Mouse (Mus musculus) midbrain, embryonic 14.5 days (tissue): ENCODE results near the gene Tdrd9. TPM values are rescaled to one million over a fixed set of nuclear protein-coding genes. Genes with fewer than 3 reads are reported as not detected.
A peak's percentile ranks its signal among the peaks of the same experiment; 100 is the strongest.

Experiments used
- ATAC-seq: fragments of 200-750 bp; cut with Nextera tagmentation; 2 replicates; pipeline ENCODE4 v1.8.0; 2017; ENCODE audit warnings: moderate number of reproducible peaks, moderate library complexity; ENCODE audit not compliant: low FRiP score, low TSS enrichment
- DNase-seq: peaks from one replicate; pipeline ENCODE4 v3.0.0-alpha.2; 2015
- H3K27ac ChIP-seq: fragments of 300-500 bp; sonication (generic); replicated peaks from 2 replicates; pipeline ENCODE4 v1.5.1; 2014; ENCODE audit warnings: mild to moderate bottlenecking, low read depth, low read length, moderate library complexity
- H3K27me3 ChIP-seq: fragments of 300-500 bp; sonication (generic); 2 replicates; pipeline ENCODE4 v1.6.1; 2014; ENCODE audit warnings: low read length, control low read depth, mixed read lengths; ENCODE audit not compliant: control insufficient read depth, insufficient read depth
- H3K36me3 ChIP-seq: fragments of 300-500 bp; sonication (generic); 2 replicates; pipeline ENCODE4 v1.6.1; 2014; ENCODE audit warnings: low read length, control low read depth; ENCODE audit not compliant: control insufficient read depth, insufficient read depth
- H3K4me1 ChIP-seq: fragments of 300-500 bp; sonication (generic); 2 replicates; pipeline ENCODE4 v1.6.1; 2014; ENCODE audit warnings: mild to moderate bottlenecking, antibody characterized with exemption, low read length, control low read depth; ENCODE audit not compliant: control insufficient read depth, insufficient read depth
- H3K4me2 ChIP-seq: fragments of 300-500 bp; sonication (generic); 2 replicates; pipeline ENCODE4 v1.6.1; 2014; ENCODE audit warnings: mild to moderate bottlenecking, low read length, moderate library complexity
- H3K4me3 ChIP-seq: fragments of 300-500 bp; sonication (generic); replicated peaks from 2 replicates; pipeline ENCODE4 v1.5.1; 2014; ENCODE audit warnings: low read depth, low read length
- H3K9ac ChIP-seq: fragments of 300-500 bp; sonication (generic); replicated peaks from 2 replicates; pipeline ENCODE4 v1.6.1; 2014; ENCODE audit warnings: mild to moderate bottlenecking, low read length, moderate library complexity
- H3K9me3 ChIP-seq: fragments of 300-500 bp; sonication (generic); 2 replicates; pipeline ENCODE4 v1.6.1; 2016; ENCODE audit warnings: low read length, control low read depth, mixed read lengths; ENCODE audit not compliant: control insufficient read depth
- WGBS: fragments of 180-500 bp; shearing (Covaris S2); extraction: QIAGEN DNeasy Blood & Tissue Kit; methylation state at CpG from one replicate; pipeline ENCODE4 v1.1.7; 2014; 5-methylcytosine and 5-hydroxymethylcytosine counted together
- polyA plus RNA-seq: library from polyadenylated mRNA; unstranded; fragments of >200 nt; fragmentation: Nextera tagmentation; extraction: Ambion mirVana; gene quantifications from 2 replicates; pipeline ENCODE4 v1.2.1, GENCODE M21; 2014

Tdrd9 gene
- polyA plus RNA-seq, 1 experiment from 2014 or later = 0.46 TPM

DNA sequence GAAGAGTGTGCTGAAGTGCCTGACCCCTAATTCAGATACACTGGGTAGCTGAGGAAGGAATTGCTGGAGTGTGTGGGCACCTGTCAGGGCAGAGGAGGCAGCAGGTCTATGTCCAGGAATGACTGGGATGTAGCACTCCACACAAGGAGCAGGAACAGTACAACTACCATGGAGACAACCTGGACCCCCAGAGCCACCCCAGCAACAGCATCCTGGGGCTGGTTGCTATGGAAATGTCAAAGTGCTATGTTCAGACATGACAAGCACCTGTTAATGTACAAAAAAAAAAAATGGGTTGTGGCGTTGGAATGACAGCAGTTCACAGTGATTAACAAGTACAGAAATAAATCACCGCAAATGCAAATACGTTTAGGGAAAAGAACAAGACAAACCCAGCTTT, 114.9 kb downstream of the Tdrd9 start:
- no peak for DNase-seq
- Histone ChIP-seq H3K27me3 (no peaks in the 10 kb centered on the region), H3K9ac (no peak overlapping the region), H3K9me3 (no peaks in the 10 kb centered on the region), H3K27ac (no peak overlapping the region), H3K4me2 (no peak overlapping the region), H3K4me1 (no peaks in the 10 kb centered on the region), H3K36me3 (no peaks in the 10 kb centered on the region), H3K4me3 (no peak overlapping the region)
- WGBS = 83% methylated on average over 3 of the region's 3 CpGs
- ATAC-seq = no peak

DNA sequence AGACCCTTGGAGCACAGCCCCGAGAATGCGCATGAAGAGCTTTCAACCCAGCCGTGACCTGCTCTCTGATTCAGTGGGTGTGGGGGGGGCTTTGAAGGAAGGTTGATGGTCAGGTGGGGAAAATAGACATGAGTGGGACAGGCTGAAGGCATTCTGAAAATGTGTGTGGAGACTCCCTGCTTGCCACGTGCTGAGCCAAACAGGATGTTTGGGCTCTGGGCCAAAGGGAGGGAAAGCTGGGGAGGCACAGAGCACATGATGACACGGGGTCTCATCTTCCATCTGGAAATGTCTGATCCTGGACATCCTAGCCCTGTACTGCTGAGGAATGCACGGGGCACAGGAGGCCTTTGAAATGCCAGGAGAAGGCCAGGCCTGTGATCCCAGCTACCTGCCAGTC, 115.4 kb downstream of the Tdrd9 start:
- H3K27me3 ChIP-seq = no peaks in the 10 kb centered on the region
- WGBS = 79% methylated on average over 6 of the region's 6 CpGs
- H3K4me3 ChIP-seq = no peak overlapping the region
- no peaks in the 10 kb centered on the region for H3K9me3 ChIP-seq
- no peaks in the 10 kb centered on the region for H3K4me1 ChIP-seq
- no peaks in the 10 kb centered on the region for H3K36me3 ChIP-seq
- no peak overlapping the region for H3K27ac ChIP-seq
- H3K9ac ChIP-seq = no peak overlapping the region
- H3K4me2 ChIP-seq = no peak overlapping the region
- no peak for DNase-seq
- no peak for ATAC-seq

DNA sequence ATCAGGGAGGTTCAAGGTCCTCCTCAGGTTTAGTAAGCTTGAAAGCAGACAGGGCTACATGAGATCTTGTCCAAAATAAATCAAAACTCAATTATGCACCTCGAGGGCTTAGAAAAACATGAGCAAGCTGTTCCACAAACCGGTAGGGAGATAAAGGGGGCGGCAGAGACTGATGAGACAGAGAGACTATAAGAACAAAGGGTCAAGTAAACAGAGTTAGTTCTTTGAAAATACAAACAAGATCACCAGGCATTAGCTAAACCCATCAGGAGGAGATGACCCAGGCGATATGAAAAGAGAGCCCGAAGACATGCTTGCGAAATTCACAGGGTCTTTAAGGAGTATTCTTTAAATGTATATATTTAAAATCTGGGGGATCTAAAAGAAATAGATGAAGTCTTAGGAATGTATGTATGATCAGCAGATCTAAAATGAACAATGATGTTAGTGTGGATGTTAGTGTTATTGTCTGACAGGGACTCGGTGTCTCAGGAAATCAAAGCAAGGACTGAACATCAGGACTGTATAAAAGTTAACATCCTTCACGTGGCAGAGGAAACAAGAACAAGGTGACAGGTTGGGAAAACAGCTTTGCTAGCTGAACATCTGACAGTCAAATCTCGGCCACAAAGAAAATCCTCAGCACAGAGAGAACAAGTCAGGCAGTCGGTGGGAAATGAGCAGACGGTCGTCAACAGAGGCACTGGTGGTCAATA, 117.4 kb downstream of the Tdrd9 start:
- Histone ChIP-seq H3K9ac (no peak overlapping the region), H3K4me1 (no peaks in the 10 kb centered on the region), H3K4me3 (no peak overlapping the region), H3K9me3 (no peaks in the 10 kb centered on the region), H3K27me3 (no peaks in the 10 kb centered on the region), H3K36me3 (no peaks in the 10 kb centered on the region), H3K27ac (no peak overlapping the region), H3K4me2 (no peak overlapping the region)
- no peak for ATAC-seq
- 72% methylated on average over 12 of the region's 12 CpGs for WGBS
- no peak for DNase-seq

DNA sequence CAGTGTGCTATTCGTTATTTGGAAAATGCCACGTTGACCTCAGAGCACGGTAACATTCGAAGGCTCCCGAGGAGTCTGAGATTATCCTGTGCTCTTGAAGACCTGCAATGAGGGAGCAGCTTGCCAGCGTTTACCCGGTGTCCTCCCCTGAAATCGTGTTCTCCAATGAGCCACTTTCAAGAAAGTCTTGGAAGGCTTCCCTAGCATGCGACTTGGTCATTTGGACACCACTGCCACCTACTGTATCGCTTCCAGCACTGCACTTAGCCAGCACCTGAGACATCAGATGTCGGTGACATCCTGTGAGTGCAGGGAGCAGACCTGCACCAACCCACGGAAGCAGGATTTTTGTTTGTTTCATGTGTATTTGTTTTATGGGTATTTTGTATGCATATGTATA, 119.7 kb downstream of the Tdrd9 start:
- WGBS = 9% methylated on average over 12 of the region's 12 CpGs
- Histone ChIP-seq H3K4me3 (no peak overlapping the region), H3K4me2 (0 out of 2 replicates have a peak overlapping the region, but pooled peaks have one; percentile 22), H3K4me1 (no peaks in the 10 kb centered on the region), H3K9ac (no peak overlapping the region), H3K9me3 (no peaks in the 10 kb centered on the region), H3K27ac (no peak overlapping the region), H3K36me3 (no peaks in the 10 kb centered on the region), H3K27me3 (no peaks in the 10 kb centered on the region)
- no peak for ATAC-seq
- peak; percentile 90 for DNase-seq

DNA sequence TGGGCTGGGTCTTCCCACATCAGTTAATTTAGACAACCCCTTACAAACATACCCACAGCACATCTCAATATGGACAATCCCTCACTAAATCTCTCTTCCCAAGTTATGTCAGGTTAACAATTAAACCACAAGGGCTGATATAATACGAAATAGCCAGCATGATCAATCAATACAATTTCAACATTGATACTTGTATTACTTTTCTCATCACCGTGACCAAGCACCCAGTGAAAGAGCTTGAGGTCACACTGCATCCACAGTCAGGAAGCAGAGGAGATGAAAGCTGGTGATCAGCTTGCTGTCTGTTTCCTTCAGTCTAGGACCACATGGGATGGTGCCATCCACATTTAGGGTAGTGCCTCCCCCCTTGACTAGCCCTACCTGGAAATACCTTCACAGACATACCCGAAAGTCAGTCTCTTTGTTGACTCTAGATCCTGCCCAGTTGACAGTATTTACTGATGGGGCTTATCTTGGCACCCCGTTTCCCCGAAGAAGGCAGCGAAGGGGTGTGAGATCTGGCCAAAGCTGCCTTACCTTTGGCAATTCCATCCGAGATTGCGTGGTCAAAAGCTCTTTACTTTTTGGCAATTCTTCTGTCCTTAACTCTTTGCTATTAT, 123.0 kb downstream of the Tdrd9 start:
- Histone ChIP-seq H3K27ac (no peak overlapping the region), H3K9ac (no peak overlapping the region), H3K9me3 (no peaks in the 10 kb centered on the region), H3K4me1 (no peaks in the 10 kb centered on the region), H3K4me3 (no peak overlapping the region), H3K4me2 (no peak overlapping the region), H3K27me3 (no peaks in the 10 kb centered on the region), H3K36me3 (no peaks in the 10 kb centered on the region)
- WGBS = 87% methylated on average over 8 of the region's 8 CpGs
- ATAC-seq (no peak), DNase-seq (no peak)

DNA sequence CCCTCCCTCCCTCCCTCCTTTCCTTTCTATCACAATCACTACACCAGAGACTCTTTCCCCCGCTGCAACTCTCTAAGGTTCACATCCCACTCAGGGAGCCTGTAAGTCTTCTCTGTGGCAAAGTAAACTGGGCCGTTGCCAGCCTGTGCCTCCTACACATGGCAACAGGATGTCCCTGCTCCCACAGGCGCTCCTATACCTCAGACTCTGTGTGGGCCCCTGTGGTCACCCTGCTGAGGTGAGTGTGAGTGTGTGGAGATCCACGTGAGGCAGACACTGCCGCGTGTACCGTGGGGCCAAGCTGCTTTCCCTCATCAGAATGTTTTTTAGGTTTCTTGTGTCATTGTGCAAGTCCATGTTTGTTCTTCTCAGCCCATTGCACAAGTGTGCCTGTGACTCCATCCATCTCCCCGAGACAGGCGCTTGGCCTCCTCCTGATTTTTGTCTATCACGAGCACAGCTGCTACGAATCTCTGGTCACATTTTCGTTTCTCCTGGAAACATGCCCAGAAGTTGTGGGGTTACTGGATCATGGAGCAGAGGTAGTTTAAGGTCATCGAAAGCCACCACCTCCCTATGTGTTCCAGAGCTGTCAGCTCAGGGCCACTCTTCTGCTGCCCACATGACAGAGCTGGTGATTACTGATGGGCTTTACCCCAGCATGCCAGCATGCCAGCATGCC, 124.8 kb downstream of the Tdrd9 start:
- no peak for DNase-seq
- H3K36me3 ChIP-seq = no peaks in the 10 kb centered on the region
- H3K4me1 ChIP-seq = no peaks in the 10 kb centered on the region
- no peak overlapping the region for H3K4me3 ChIP-seq
- H3K9ac ChIP-seq = no peak overlapping the region
- H3K27me3 ChIP-seq = no peaks in the 10 kb centered on the region
- no peaks in the 10 kb centered on the region for H3K9me3 ChIP-seq
- WGBS = 80% methylated on average over 13 of the region's 13 CpGs
- no peak for ATAC-seq
- no peak overlapping the region for H3K27ac ChIP-seq
- H3K4me2 ChIP-seq = no peak overlapping the region

DNA sequence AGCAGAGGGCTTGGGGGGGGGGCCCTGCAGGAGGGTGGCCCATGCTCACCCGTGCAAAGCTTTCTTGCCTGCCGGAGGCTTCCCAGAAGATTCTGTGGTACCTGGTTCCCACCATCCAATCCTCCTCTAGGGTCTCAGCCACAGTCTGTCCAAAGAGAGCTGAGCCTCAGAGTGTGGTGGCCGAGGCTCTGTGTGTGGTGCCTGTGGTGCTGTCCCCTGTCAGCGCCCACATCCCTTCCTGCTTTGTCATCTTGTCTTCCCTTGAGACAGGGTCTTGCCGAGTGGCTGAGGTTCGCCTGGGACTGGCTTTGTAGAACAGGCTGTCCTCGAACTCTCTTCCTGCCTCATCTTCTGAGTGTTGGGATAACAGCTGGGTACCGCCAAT, 125.4 kb downstream of the Tdrd9 start:
- H3K9me3 ChIP-seq = no peaks in the 10 kb centered on the region
- DNase-seq (no peak), ATAC-seq (no peak)
- WGBS = 84% methylated on average over 8 of the region's 8 CpGs
- no peaks in the 10 kb centered on the region for H3K4me1 ChIP-seq
- H3K4me2 ChIP-seq = no peak overlapping the region
- H3K9ac ChIP-seq = no peak overlapping the region
- H3K27me3 ChIP-seq = no peaks in the 10 kb centered on the region
- H3K36me3 ChIP-seq = no peaks in the 10 kb centered on the region
- H3K4me3 ChIP-seq = no peak overlapping the region
- H3K27ac ChIP-seq = no peak overlapping the region

DNA sequence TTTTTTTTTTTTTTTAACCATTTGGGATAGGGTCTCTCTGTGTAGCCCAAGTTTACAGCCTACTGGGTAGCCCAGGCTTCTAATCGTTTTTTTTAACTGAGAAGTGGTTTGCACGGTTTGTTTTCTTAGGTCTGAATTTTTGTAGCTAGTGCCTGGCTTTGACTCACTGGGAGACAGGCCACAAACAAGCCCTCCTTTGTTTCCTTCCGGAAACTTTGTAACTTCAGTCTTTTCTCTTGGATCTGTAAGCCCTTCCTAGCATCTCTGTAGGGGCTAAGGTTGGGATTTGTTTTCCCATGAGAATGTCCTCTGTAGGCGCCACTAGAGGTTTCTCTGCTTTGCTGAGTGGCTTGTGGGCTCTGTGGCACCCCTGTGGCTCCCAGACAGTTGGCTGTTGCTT, 128.7 kb downstream of the Tdrd9 start:
- no peaks in the 10 kb centered on the region for H3K27me3 ChIP-seq
- no peak for ATAC-seq
- no peak overlapping the region for H3K27ac ChIP-seq
- H3K4me3 ChIP-seq = no peak overlapping the region
- H3K4me2 ChIP-seq = no peak overlapping the region
- H3K9me3 ChIP-seq = no peaks in the 10 kb centered on the region
- no peak for DNase-seq
- WGBS = 54% methylated on average over 4 of the region's 4 CpGs
- H3K36me3 ChIP-seq = no peaks in the 10 kb centered on the region
- no peak overlapping the region for H3K9ac ChIP-seq
- H3K4me1 ChIP-seq = no peaks in the 10 kb centered on the region

DNA sequence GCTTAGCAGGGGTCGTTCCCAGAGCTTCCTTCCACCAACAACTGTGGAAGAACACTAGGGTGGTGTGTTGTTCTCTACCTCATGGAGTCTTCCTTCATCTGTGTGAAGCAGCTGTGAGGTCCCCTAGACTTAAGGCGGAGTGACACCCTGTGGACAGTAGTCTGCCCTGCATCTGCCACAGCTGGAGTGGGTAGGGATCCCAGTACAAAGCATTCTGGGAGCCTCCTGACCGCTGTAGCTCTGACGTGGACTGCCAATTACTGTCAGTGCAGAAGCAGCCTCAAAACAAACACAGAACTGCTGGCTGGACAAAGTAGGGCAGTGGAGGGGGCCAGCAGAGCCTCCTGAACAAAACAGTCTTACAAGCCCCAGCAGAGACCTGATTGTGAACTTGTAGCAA, 129.7 kb downstream of the Tdrd9 start:
- H3K9me3 ChIP-seq = no peaks in the 10 kb centered on the region
- H3K36me3 ChIP-seq = no peaks in the 10 kb centered on the region
- H3K27ac ChIP-seq = no peak overlapping the region
- ATAC-seq (no peak), DNase-seq (no peak)
- no peak overlapping the region for H3K4me3 ChIP-seq
- no peak overlapping the region for H3K4me2 ChIP-seq
- H3K4me1 ChIP-seq = no peaks in the 10 kb centered on the region
- no peaks in the 10 kb centered on the region for H3K27me3 ChIP-seq
- H3K9ac ChIP-seq = no peak overlapping the region
- WGBS = 68% methylated on average over 4 of the region's 4 CpGs
